Mouse (Mus musculus): ENCODE data around the gene Tmc8.

DNA sequence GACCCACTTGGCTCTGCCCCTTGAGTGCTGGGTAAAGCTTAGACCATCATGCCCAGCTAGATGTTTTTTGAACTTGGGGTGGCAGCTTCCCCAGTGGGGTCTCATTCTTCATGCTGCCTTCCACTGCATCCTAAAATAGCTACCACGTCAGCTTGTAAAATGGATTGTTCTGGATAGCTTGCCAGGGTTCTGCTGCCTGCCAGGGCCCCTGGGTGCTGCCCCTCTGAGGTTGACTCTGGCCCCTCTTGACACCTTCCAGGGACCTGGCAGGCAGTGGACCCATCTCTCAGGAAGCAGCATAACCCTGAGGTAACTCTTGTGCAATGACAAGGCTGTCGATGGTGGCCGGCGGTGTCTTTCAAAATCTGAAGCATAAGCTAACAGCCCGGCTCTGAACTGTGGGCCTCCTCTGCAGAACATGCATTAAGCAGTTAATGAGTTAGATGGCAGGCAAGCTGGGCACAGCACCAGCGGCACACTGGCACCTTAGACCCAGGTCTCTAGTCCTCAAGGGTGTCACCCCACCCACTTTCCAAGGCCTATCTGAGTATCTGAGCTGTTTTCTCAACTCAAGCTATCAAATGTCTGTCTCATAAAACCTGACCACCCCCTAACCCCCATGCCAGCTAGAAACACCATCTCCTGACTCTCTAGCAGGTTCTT lies 33.0 kb downstream of the Tmc8 start:
- TF ChIP-seq CTCF (IDR thresholded peaks at IDR 0.05; ENCODE audit: borderline replicate concordance, extremely low read depth, insufficient read depth, insufficient read length) (no peak), POLR2A (IDR thresholded peaks at IDR 0.05; ENCODE audit: borderline replicate concordance, extremely low read depth, insufficient read depth, insufficient read length, poor library complexity, severe bottlenecking) (no peak)

Data from brain, embryonic 14.5 days (tissue).